Mouse (Mus musculus): ENCODE measurements at regions not wholly inside any gene's neighbourhood (a gene's known extent, or its start where the extent isn't known, plus 50 kb on each side); places are given as distances from the start of the nearest gene placed in this dataset.

DNA sequence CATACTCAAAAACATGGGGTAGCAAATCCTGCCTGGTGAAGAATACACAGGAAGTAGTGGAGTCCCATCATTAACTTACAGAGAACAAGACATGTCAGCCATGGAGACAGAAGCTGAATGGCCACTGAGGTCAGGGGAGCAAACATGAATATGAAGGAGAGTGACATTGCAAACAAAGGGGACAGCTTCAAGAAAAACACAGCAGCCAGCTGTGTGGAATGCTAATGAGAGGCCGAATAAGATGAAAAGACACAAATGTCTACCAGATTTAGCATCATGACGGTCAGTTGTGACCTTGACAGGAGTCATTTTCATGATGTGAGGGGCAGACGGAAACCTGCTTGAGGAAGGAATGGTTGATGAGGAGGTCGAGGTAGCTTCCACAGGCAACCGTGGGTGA is 167.7 kb downstream of the Pou4f1 start:
- Histone ChIP-seq H3K4me1 (ENCODE audit: control insufficient read depth, insufficient read depth, low read length) (no peaks in the 10 kb centered on the region), H3K4me3 (ENCODE audit: insufficient read depth, low read length) (no peak overlapping the region)

DNA sequence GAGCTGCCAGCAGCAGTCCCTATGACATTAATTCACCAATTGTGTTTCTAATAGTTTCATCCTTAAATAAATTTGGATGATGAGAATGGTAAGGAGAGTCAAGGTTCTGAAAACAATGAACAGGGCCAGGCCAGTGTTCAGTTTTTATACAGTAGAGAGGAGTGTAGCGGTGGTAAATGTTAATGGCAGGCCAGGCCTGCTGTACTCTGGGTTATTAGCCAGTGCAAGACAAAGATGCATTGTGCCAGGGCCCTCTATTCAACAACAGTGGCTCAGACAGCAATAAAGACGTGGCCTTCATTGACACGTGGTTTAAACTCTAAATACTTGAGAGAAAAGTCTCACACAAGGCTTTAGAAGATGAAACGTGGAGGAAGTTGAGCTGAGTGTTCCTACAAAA is 169.5 kb downstream of the Pou4f1 start:
- H3K4me1 ChIP-seq (ENCODE audit: control insufficient read depth, insufficient read depth, low read length): no peaks in the 10 kb centered on the region
- H3K4me3 ChIP-seq (ENCODE audit: insufficient read depth, low read length): no peak overlapping the region
- H3K27ac ChIP-seq (ENCODE audit: insufficient read depth, low read length): no peak overlapping the region
- TF ChIP-seq CTCF (IDR thresholded peaks at IDR 0.05; ENCODE audit: extremely low read depth, insufficient read depth, low read length) (no peak), POLR2A (IDR thresholded peaks at IDR 0.05; ENCODE audit: extremely low read depth, insufficient read depth, low read length) (no peak)

More for the DNA sequence above, 167.7 kb downstream of the Pou4f1 start:
- TF ChIP-seq CTCF (IDR thresholded peaks at IDR 0.05; ENCODE audit: extremely low read depth, insufficient read depth, low read length) (no peak), POLR2A (IDR thresholded peaks at IDR 0.05; ENCODE audit: extremely low read depth, insufficient read depth, low read length) (no peak)
- H3K27ac ChIP-seq (ENCODE audit: insufficient read depth, low read length): no peak overlapping the region

DNA sequence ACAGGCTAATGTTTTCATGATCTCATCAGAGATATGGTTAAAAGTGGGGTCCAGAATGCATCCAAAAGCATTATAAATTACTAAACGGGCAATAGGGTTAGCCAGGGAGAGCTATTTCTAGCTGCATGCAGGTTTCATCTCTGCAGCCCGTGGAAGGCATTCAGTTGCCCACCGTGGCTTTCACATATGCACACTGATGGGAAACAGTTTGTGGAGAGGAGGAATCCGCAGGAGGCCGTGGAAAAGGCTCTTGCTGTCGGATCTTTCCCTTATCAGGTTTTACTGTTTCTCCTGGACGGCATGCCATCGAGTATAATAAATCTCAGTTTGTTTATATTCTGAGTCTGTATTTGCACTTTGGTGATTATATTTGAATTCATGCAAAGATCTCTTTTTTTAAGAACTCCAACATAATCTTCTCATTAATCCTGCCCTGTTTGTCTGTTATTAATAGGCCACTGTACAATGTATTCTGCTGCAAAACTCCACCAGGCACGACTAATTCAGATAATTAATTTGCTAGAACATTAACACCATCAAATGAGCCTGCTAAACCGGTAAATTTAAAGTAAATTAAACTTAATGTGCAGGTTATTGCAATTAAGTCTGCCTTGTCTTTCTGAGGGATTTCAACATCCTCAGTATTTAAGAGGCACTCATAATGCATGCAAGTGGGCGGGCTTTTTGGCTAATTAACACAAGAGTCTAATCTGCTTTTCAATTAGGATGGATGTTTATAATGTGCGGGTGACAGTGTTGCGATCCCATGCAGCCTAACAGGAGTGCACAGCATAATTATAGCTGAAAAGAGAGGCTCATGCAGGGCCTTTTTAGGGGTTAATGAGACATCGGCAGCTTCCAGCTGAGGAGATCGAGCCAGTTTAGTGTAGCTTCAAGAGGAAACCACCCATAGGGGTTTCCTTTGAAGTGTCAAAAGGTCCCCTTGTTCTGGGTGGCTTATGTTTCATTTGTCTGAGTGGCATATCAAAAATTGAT is 170.2 kb downstream of the Pou4f1 start:
- no peak overlapping the region for H3K4me3 ChIP-seq (ENCODE audit: insufficient read depth, low read length)
- no peak overlapping the region for H3K27ac ChIP-seq (ENCODE audit: insufficient read depth, low read length)
- H3K4me1 ChIP-seq (ENCODE audit: control insufficient read depth, insufficient read depth, low read length): no peaks in the 10 kb centered on the region
- no peak for TF ChIP-seq CTCF (IDR thresholded peaks at IDR 0.05; ENCODE audit: extremely low read depth, insufficient read depth, low read length)
- TF ChIP-seq POLR2A (IDR thresholded peaks at IDR 0.05; ENCODE audit: extremely low read depth, insufficient read depth, low read length): no peak

DNA sequence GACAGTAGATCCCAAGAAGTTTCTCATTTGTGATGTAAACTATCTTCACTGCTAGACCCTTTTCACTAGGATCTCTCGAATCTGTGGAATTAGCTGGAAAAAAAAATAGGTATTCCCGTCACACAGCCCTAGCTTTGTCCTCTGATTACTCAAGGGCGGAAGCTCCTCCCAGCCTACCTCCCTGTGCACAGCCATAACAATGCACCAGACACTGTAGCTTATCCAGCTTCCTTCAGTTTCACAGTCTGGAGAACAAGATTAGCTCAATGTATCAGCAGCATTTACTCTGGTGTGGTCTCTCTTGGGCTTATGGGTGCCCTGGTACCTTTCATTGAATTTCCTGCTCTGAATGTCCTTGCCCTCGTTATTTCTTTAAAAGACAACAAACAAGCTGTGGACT is 174.0 kb downstream of the Pou4f1 start:
- TF ChIP-seq CTCF (IDR thresholded peaks at IDR 0.05; ENCODE audit: extremely low read depth, insufficient read depth, low read length) (no peak), POLR2A (IDR thresholded peaks at IDR 0.05; ENCODE audit: extremely low read depth, insufficient read depth, low read length) (no peak)
- Histone ChIP-seq H3K4me1 (ENCODE audit: control insufficient read depth, insufficient read depth, low read length) (no peaks in the 10 kb centered on the region), H3K4me3 (ENCODE audit: insufficient read depth, low read length) (no peak overlapping the region), H3K27ac (ENCODE audit: insufficient read depth, low read length) (no peak overlapping the region)

DNA sequence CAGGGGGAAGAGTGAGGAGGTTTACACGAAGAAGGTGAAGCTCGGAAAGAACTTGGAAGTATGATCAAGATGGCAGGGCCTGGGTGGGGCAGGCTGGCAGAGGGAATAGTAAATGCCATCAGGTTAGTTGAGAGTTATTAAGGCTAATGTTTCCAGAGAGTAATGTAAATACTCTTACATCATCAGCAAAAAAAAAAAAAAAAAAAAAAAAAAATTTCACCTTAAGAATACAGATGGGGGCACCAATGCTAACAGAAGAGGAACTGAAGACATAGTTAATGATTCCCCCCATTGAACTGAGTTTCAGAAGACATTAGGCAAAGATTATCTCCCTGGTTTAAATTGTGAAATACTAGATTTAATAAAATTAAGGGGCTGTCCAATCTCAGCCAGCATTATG is 174.7 kb downstream of the Pou4f1 start:
- no peak overlapping the region for H3K27ac ChIP-seq (ENCODE audit: insufficient read depth, low read length)
- no peak for TF ChIP-seq POLR2A (IDR thresholded peaks at IDR 0.05; ENCODE audit: extremely low read depth, insufficient read depth, low read length)
- no peak for TF ChIP-seq CTCF (IDR thresholded peaks at IDR 0.05; ENCODE audit: extremely low read depth, insufficient read depth, low read length)

DNA sequence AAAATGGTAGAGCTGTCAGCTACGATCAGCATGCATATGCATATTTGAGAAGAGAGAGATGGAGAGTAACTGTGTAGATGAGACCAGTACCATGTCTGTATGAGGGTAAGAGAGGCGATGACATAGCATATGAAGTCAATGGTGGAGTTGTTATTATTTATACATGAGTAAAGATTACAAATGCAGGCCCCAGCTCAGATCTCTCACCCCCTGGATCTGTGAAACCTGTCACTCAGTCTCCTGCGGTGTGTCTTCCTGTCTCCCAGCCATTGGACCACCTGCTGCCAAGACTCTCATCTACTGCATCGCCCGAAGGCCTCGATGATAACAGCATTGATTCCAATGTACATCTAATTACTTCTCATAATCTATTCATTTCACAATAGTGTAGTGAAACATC is 187.4 kb downstream of the Pou4f1 start:
- no peak for TF ChIP-seq CTCF (IDR thresholded peaks at IDR 0.05; ENCODE audit: extremely low read depth, insufficient read depth, low read length)
- TF ChIP-seq POLR2A (IDR thresholded peaks at IDR 0.05; ENCODE audit: extremely low read depth, insufficient read depth, low read length): no peak
- Histone ChIP-seq H3K4me3 (ENCODE audit: insufficient read depth, low read length) (no peak overlapping the region), H3K4me1 (ENCODE audit: control insufficient read depth, insufficient read depth, low read length) (no peaks in the 10 kb centered on the region), H3K27ac (ENCODE audit: insufficient read depth, low read length) (no peak overlapping the region)

More for the DNA sequence above, 174.7 kb downstream of the Pou4f1 start:
- Histone ChIP-seq H3K4me1 (ENCODE audit: control insufficient read depth, insufficient read depth, low read length) (no peaks in the 10 kb centered on the region), H3K4me3 (ENCODE audit: insufficient read depth, low read length) (no peak overlapping the region)

DNA sequence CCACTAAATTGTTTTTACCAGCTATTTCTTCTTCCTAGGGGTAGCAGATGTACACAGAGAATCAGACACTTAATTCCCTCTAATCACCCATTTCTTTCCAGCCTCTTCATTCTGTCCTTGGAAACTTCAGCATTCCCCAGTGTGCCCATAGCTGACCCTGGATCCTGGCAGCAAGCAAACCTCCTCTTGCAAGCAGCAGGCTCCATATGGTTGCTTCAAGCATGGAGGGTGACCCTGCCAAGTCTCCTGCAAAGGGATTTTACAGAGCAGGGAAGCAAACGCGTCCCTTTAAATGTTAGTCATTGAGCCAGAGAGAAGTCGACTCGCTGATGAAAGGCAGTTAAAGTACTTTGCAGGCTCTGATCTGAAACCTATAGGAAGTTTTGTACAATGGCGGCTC is 187.9 kb downstream of the Pou4f1 start:
- TF ChIP-seq CTCF (IDR thresholded peaks at IDR 0.05; ENCODE audit: extremely low read depth, insufficient read depth, low read length) (no peak), POLR2A (IDR thresholded peaks at IDR 0.05; ENCODE audit: extremely low read depth, insufficient read depth, low read length) (no peak)
- Histone ChIP-seq H3K4me3 (ENCODE audit: insufficient read depth, low read length) (no peak overlapping the region), H3K4me1 (ENCODE audit: control insufficient read depth, insufficient read depth, low read length) (no peaks in the 10 kb centered on the region), H3K27ac (ENCODE audit: insufficient read depth, low read length) (no peak overlapping the region)

DNA sequence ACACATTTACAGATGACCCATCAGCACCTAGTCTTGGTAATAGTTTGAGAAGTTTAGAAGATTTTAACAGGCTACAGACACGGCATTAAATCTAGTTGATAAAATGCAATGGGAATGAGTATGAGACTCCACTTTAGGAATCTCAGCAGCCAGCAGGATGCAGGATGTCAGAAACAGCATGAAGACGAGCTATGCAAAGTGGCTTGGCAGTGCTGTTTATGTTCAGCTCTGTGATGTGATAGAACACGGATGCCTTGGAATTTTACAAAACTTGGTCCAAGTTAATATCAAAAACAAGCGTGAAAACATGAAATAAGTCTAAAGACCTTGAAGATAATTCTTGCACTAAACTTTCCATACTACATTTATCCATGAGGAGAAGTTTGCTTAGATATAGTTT is 193.0 kb downstream of the Pou4f1 start:
- no peak overlapping the region for H3K4me3 ChIP-seq (ENCODE audit: insufficient read depth, low read length)
- no peaks in the 10 kb centered on the region for H3K4me1 ChIP-seq (ENCODE audit: control insufficient read depth, insufficient read depth, low read length)
- TF ChIP-seq POLR2A (IDR thresholded peaks at IDR 0.05; ENCODE audit: extremely low read depth, insufficient read depth, low read length) (no peak), CTCF (IDR thresholded peaks at IDR 0.05; ENCODE audit: extremely low read depth, insufficient read depth, low read length) (no peak)
- H3K27ac ChIP-seq (ENCODE audit: insufficient read depth, low read length): no peak overlapping the region

DNA sequence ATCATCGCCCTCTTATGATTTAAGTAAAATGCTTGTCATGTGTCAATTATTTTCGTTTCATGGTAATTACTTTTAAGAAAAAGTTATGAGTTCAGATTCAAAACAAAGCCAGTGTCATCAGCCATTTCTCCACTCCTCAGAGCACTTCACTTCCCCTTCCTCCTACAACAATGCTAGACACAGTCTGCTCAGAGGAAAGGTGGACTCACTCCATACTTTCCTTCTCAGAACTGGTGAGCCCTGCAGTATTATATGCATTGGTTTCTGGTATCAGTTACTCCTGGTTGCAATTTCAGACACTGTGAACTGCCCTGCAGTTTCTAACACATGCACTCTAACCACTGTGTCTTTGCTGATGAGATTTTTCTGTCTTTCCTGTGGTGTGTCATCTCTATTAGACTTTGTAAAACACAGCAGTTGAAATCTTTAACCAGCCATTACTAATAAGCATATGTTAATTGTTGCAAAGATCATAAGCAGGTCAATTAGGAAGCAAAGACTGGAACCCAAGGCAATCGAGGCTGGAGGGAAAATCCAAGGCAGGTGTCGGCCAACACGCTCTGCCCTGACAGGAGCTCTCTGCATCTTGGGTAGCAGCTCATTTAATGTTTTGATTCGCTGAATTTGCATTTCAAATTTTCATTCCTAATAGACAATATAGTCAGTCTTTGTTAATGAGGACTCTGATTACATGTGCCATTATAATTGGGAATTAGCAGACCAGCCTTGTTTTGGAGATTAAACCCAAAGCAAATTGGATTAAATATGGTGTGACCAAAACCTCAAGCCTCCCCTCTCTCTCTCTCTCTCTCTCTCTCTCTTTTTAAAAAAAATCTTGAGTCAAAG is 202.7 kb downstream of the Pou4f1 start:
- TF ChIP-seq POLR2A (IDR thresholded peaks at IDR 0.05; ENCODE audit: extremely low read depth, insufficient read depth, low read length) (no peak), CTCF (IDR thresholded peaks at IDR 0.05; ENCODE audit: extremely low read depth, insufficient read depth, low read length) (no peak)
- Histone ChIP-seq H3K4me3 (ENCODE audit: insufficient read depth, low read length) (no peak overlapping the region), H3K4me1 (ENCODE audit: control insufficient read depth, insufficient read depth, low read length) (no peaks in the 10 kb centered on the region), H3K27ac (ENCODE audit: insufficient read depth, low read length) (no peak overlapping the region)
